Mouse (Mus musculus): ENCODE results near the gene Serpinf1. TPM values are rescaled to one million over a fixed set of nuclear protein-coding genes. Genes with fewer than 3 reads are reported as not detected.
A peak's percentile ranks its signal among the peaks of the same experiment; 100 is the strongest.
"Not testable (repeated sequence)": the region's sequence is repeated elsewhere in the genome, so short reads cannot be mapped to it uniquely, and the experiment has no call there.

The Serpinf1 gene
- total RNA-seq, 1 experiment from 2014 or later = 60.5 TPM

DNA sequence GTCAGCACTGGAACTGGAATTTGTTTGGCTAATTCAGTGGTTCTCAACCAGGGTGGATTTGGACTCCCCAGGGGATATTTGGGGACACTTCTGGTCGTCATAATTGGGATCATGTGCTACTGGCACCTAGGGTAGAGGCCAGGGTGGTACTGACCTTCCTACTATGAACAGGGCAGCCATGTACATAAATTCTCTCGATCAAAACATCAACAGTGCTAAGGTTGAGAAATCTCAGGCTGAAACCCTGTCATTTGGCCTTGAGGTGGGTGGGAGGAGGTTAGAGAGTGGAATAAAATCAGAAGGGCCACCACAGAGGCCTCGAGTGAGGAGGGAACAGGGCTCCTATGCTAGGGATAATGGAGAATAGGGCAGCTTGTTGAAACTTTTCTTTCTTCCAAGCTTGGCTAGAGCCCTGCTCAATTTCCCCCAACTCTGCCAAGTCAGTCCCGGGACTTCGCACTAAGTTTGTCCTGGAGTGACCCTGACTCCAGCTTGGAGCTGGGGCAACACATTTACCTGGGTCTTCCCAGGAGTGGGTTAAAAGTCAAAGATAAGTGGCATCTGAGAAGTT lies 36.7 kb upstream of the Serpinf1 start:
- no peak for ATAC-seq (replicated peaks in 1 of 2; ENCODE audit: insufficient read depth in 1 of 2, low FRiP score in 2 of 2, low TSS enrichment in 1 of 2, low read depth in 1 of 2, poor library complexity in 2 of 2, severe bottlenecking in 2 of 2)

DNA sequence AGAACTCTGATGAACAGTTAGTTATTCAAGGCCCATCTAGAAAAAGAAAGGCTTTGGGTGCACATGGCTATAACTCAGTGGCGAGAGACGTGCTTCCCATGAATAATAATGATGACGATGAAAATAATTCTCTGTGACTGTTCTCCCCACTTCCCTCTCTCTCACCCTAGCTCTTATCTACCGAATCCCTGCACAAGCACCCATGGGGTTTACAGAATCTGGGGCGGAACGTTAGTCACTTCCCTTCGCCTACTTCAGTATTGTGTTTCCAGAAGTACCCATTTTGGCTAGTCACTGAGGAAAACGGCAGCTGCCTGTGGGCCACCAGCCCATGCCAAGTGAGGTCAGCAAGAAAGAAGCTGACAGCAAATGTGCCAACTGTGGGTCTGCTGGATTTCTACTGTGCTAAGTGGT lies 36.1 kb upstream of the Serpinf1 start:
- peak in 1 of 2 experiments; percentile 3; a peak in 1 of 4 replicates for ATAC-seq (replicated peaks in 1 of 2; ENCODE audit: insufficient read depth in 1 of 2, low FRiP score in 2 of 2, low TSS enrichment in 1 of 2, low read depth in 1 of 2, poor library complexity in 2 of 2, severe bottlenecking in 2 of 2)

DNA sequence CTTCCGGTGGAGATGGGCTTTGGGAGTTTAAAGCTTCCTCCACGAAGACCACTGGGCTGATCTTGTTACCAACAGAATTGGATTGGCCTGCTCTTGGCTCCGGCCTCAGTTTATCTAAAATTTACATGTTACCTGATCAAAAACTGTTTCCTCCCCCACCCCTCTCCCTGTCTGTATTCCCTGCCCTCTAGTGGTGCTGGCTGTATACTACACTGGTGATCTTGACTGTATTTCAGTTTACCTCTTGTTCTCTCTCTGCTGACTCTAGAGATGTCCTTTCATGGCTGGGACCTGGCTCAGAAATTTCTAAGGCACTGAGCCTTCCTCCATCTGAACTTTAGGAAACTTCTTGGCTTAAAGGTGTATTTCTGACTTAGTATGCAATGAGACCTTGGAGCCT lies 35.7 kb upstream of the Serpinf1 start:
- ATAC-seq (replicated peaks in 1 of 2; ENCODE audit: insufficient read depth in 1 of 2, low FRiP score in 2 of 2, low TSS enrichment in 1 of 2, low read depth in 1 of 2, poor library complexity in 2 of 2, severe bottlenecking in 2 of 2) = no peak

DNA sequence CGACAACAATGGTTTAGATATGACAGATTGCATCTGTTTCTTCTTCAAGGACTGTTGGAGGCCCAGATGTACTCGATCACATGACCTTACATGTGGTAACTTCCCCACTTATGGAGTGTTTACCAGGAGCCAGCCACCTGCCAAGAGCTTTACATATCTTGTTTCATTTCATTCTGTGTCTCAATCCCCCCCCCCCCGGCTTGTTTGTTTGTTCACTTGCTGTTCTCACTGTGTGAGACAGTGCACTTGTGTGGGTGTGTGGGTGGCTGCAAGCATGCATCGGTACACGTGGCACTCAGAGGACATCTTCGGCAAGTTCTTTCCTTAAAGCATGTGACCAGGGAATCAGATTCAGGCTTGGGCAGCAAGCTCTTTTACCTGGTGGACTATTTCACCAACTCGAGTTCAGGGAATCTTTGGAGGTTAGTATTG lies 34.0 kb upstream of the Serpinf1 start:
- ATAC-seq (replicated peaks in 1 of 2; ENCODE audit: insufficient read depth in 1 of 2, low FRiP score in 2 of 2, low TSS enrichment in 1 of 2, low read depth in 1 of 2, poor library complexity in 2 of 2, severe bottlenecking in 2 of 2) = no peak

DNA sequence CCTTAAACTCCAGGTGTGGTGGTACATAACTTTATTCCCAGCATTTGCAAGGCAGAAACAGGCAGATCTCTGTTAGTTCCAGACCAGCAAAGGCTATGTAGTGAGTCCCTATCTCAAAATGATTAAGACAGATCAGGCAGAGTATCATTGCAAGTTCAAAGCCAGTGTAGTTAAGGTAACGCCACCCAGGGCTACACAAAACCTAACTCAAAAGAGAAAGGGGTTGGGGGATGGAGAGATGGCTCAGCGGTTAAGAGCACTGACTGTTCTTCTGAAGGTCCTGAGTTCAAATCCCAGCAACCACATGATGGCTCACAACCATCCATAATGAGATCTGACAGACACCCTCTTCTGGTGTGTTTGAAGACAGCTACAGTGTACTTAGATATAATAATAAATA lies 33.5 kb upstream of the Serpinf1 start:
- not testable (repeated sequence) for ATAC-seq (replicated peaks in 1 of 2; ENCODE audit: insufficient read depth in 1 of 2, low FRiP score in 2 of 2, low TSS enrichment in 1 of 2, low read depth in 1 of 2, poor library complexity in 2 of 2, severe bottlenecking in 2 of 2)

DNA sequence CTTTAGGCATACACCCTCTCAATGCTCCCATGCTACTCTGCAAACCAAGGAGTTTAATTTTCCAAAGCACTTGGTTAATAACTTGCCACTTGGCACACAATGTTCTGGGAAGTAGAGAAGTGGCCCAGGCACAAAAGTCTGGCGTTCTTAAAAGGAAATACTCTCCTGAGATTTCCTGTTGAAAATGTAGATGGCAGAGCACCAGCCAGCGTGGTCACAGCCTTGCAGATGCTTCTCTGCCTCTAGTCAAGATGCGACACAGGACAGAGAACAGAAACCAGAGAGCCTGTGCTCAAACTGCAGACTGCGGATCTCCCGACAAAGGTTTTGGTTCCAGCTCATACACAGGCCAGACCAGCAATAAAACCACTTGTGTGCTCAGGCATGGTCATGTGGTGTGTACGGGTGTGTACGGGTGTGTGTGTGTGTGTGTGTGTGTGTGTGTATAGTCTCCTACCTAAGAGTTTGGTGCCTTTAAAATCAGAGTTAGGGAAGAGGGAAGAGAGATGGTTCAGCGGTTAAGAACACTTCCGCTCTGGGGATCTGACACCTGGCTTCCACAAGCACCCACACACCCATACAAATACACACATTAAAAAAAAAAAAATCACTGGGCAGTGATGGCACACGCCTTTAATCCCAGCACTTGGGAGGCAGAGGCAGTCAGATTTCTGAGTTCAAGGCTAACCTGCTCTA lies 32.7 kb upstream of the Serpinf1 start:
- ATAC-seq (replicated peaks in 1 of 2; ENCODE audit: insufficient read depth in 1 of 2, low FRiP score in 2 of 2, low TSS enrichment in 1 of 2, low read depth in 1 of 2, poor library complexity in 2 of 2, severe bottlenecking in 2 of 2) = no peak

DNA sequence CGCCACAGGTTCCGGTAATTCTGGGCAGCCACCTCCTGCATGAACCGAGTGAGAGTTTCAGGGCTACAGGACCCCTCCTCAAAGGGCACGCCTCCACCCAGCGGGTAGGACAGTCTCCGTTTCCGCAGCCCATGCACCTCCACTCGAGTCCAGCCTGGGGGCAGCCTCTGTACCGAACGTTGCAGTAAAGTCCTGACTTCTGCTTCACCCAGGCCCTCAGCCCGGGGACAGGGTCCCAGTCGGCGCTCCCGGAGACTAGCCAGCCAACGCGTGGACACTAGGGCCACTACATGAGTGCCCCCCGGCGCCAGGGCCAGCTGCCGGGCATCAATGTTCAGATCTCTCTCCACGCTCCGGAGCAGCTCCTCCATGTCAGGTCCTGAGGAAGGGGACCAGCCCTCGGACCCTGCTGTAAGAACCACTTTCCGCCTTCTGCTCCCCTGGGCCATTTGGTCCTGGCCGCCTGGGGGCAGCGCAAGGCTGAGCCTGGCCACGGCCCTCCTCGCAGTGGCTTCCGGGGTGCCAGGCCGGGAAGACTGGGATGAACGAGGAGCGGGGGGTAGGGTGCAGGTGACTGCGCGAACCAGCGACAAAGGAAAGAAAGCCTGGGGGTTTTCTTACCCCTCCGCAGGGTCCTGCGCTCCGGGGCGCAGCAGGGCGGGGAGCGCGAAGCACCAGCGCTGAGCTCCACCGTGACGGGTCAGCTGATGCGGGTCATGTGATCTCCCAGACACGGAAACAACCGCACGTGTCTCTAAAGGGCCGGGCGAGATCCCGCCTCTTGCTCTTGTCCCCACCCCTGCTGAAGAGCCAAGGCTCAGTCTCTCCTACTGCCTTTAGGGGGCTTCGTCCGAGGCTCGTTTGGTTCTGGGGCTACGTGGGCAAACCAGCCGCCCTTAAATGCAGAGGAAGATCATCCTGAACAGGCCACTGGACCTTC lies 31.8 kb upstream of the Serpinf1 start, which contains the start of gene Wdr81:
TSS of gene Wdr81 (minus strand) at position 727 of the 940 bp plus-strand sequence.
- peak; percentile 83 for ATAC-seq (replicated peaks in 1 of 2; ENCODE audit: insufficient read depth in 1 of 2, low FRiP score in 2 of 2, low TSS enrichment in 1 of 2, low read depth in 1 of 2, poor library complexity in 2 of 2, severe bottlenecking in 2 of 2)

DNA sequence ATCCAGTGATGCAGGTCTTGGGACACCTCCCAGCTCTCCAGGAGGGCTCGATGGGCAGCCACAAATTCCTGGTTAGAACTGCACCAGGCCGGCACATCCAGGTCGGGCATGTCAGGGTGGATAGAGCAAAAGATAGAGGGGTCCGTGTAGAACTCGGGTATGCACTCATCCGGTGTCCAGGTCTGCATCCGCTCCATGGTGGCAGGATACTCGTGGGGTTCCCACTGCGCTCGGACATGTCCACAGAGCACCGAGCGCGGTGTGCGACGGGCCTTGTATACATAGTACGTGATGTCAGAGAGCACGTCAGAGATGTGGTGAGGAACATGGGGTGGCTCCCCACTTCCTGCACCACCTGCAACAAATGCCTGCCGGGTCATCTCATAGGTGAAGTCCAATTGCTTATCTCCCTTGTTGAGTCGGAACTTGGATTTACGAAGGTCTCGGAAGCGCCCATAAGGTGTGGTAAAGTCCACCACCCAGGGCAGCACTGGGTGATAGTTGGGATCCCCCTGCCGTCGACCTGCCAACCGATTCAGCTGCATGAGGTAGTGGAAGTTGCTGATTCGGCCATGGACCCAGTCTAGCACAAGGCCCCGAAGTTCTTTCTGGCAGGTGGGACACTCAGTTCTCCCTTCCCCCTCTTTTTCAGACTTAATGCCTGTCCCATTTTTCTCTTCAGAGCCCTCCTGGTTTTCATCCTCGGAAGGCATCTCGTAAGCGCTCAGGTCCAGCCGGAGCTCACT lies 30.5 kb upstream of the Serpinf1 start:
- no peak for ATAC-seq (replicated peaks in 1 of 2; ENCODE audit: insufficient read depth in 1 of 2, low FRiP score in 2 of 2, low TSS enrichment in 1 of 2, low read depth in 1 of 2, poor library complexity in 2 of 2, severe bottlenecking in 2 of 2)

DNA sequence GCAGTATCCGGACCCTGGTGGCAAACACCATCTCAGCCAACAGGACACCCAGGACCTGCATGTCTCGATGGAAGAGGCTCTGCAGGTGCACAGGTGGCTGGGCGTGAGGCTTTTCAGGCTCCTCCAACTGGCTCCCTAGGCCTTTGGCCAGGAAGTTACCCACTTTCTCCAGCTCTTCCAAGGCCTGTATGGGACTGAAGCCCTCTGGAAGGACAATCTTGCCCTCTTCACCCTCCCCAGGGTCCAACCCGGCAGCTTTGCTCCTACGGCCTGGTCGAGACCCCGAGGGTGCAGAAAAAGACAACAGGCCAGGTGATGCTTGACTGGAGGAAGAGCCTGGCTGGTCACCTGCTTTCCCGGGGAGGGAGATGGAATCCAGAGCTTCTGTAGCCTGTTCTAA lies 29.6 kb upstream of the Serpinf1 start:
- ATAC-seq (replicated peaks in 1 of 2; ENCODE audit: insufficient read depth in 1 of 2, low FRiP score in 2 of 2, low TSS enrichment in 1 of 2, low read depth in 1 of 2, poor library complexity in 2 of 2, severe bottlenecking in 2 of 2) = no peak

DNA sequence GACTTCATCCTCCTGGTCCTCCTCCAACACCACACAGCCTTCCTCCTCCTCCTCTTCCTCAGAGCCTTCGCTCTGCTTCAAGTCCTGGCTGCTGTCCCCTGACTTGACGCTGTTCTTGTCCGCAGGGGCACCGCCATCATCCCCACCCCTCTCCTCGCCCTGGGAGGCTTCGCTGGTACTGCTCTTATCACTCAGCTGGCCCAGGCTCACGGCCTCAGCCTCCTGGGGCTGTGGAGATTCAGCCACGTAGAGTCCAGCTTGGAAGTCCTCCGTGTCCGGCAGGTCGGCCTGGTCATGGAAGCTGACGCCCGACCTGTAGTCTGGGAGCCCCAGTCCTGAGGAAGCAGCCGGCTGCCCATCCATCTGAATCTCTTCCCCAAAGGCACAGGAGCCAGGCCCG lies 28.4 kb upstream of the Serpinf1 start:
- ATAC-seq (replicated peaks in 1 of 2; ENCODE audit: insufficient read depth in 1 of 2, low FRiP score in 2 of 2, low TSS enrichment in 1 of 2, low read depth in 1 of 2, poor library complexity in 2 of 2, severe bottlenecking in 2 of 2) = no peak

DNA sequence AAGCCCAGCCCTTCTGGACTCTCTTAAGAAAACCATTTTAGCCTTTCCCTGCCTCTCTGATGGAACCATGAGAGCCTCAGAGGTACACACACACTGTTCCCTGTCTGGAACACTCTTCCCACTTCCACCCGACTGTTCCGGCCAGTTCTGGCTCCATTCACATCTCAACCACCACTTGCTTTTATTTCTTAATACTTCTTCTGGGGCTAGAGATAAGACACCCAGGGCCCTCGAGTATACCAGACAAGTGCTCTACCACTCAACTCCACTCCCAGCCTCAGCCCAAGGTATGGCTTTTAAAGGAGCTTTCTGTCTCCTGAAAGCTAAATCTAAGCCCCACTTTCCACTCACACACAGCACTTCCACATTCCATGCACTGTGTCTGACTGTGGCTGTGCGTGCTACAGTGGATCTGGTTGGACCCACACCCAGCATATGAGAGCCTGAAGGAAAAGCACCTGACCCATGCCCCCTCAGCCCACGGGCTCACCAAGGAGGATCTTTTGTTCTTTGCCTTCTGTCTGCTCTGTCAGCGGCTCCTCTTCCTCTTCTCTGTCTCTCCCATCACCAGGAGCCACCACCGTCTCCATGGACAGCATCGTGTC lies 27.9 kb upstream of the Serpinf1 start:
- no peak for ATAC-seq (replicated peaks in 1 of 2; ENCODE audit: insufficient read depth in 1 of 2, low FRiP score in 2 of 2, low TSS enrichment in 1 of 2, low read depth in 1 of 2, poor library complexity in 2 of 2, severe bottlenecking in 2 of 2)

DNA sequence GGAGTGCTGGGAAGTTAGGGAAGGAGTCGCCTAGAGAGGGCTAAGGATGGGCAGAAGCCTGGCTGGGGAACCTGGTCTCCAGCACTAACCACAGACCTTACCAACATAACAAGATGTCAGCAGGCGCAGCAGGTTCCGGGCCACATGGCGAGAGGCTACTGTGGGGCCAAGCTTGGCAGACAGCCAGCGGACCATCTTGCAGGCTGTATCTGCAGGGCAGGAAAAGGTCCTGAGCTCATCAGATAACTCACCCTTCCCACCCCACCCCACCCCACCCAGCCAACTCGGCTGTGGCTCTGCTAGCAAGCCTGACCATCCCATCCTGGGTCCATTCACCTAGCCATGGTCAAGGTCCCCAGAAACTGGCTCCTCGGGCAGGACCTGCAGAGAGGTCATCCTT lies 27.2 kb upstream of the Serpinf1 start:
- no peak for ATAC-seq (replicated peaks in 1 of 2; ENCODE audit: insufficient read depth in 1 of 2, low FRiP score in 2 of 2, low TSS enrichment in 1 of 2, low read depth in 1 of 2, poor library complexity in 2 of 2, severe bottlenecking in 2 of 2)

DNA sequence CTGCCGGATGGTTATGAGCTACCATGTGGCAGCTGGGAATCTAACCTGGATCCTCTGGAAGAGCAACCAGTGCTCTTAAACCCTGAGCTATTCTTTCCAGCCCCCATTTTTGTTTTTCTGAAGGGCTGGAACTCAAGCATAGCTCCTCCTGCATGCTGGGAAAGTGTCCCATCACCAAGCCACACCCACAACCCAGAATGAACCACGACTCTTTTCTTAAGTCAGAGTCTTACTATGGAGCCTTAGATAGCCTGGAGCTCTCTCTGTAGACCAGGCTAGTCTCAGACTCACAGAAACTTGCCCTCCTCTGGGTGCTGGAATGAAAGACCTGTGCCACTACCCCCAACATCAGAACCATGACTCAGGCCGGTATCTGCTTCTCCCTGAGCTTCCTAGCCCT lies 26.1 kb upstream of the Serpinf1 start:
- ATAC-seq (replicated peaks in 1 of 2; ENCODE audit: insufficient read depth in 1 of 2, low FRiP score in 2 of 2, low TSS enrichment in 1 of 2, low read depth in 1 of 2, poor library complexity in 2 of 2, severe bottlenecking in 2 of 2) = no peak

DNA sequence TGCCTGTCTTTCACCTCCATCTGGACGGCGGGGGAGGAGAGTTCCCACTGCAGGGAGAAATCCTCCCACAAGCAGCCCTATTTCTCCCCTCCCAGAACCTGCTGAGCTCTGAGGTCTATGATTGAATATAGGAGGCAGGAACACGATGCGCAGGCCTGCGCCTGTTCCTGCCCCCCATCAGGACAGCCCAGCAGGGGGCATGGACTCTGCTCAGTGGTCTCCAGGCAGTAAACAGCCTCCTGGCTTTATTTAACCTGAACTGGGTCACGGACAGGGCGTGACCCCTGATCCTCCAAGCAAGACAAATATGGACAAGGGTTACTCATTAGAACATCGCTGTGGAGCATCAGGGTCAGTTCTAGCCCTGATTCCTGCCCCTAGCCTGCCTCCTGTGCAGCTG lies 21.2 kb upstream of the Serpinf1 start:
- no peak for ATAC-seq (replicated peaks in 1 of 2; ENCODE audit: insufficient read depth in 1 of 2, low FRiP score in 2 of 2, low TSS enrichment in 1 of 2, low read depth in 1 of 2, poor library complexity in 2 of 2, severe bottlenecking in 2 of 2)

DNA sequence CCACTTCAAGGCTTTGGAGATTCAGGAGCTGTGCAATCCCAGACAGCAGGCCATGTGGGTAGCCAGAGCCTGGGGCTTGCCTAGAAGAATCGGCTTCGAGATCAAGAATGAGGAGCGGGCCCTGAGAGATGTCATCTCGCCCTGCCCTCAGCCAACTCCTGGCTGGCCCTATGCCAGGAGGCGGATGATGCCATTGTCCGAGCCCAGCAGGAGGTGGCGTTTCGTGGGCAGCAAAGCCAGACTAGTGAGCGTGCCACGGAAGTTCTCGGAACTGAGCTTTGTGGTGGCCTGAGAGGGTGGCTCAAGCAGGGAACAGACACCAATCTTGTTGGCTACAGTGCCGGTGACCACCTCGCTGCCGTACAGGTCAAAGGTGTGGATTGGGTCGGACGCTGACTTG lies 19.1 kb upstream of the Serpinf1 start:
- no peak; a peak in 1 of 4 replicates for ATAC-seq (replicated peaks in 1 of 2; ENCODE audit: insufficient read depth in 1 of 2, low FRiP score in 2 of 2, low TSS enrichment in 1 of 2, low read depth in 1 of 2, poor library complexity in 2 of 2, severe bottlenecking in 2 of 2)

DNA sequence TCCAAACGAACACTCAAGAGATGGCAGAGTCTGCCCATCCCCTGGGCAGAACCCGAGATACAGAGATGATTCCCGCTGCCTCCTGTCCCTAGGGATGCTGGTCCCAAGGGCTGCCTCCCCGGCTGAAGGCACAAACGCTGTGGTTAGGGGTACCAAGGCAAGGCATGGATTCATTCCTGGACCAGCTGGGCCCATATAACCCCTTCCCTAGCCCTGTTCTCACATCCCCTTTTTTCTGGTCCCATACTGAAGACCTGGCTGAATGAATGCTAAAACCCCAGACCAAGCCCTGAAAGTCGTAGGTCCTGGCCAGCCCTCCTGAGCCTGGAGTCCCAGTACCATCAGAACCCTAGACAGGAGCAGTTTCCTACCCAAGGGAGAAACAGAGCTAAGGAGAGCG lies 18.5 kb upstream of the Serpinf1 start:
- ATAC-seq (replicated peaks in 1 of 2; ENCODE audit: insufficient read depth in 1 of 2, low FRiP score in 2 of 2, low TSS enrichment in 1 of 2, low read depth in 1 of 2, poor library complexity in 2 of 2, severe bottlenecking in 2 of 2) = no peak

DNA sequence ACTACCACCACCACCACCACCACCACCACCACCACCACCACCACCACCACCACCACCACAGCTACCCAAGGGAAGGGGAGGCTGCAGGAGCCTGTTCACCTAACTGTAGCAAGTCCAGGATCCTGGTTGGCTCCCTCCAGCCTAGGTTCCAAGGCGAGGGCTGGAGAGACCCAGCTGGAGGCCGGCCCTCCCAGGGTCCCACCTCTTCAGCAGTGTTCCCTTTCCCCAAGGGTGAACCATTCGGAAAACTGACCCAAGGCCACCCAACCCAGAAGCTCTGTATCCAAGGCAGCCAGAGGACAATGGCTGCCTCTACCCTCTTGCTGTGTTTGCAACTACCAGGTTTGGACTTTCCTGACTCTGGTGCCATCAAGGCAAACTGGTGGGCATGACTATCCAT lies 17.4 kb upstream of the Serpinf1 start:
- no peak for ATAC-seq (replicated peaks in 1 of 2; ENCODE audit: insufficient read depth in 1 of 2, low FRiP score in 2 of 2, low TSS enrichment in 1 of 2, low read depth in 1 of 2, poor library complexity in 2 of 2, severe bottlenecking in 2 of 2)
